Mouse (Mus musculus) hindbrain, embryonic 15.5 days (tissue): ENCODE results near the gene Mras. TPM values are rescaled to one million over a fixed set of nuclear protein-coding genes. Genes with fewer than 3 reads are reported as not detected.

Experiments
- ATAC-seq: fragments of 200-750 bp; cut with Nextera tagmentation; 2 replicates; pipeline ENCODE4 v1.8.0; 2017; ENCODE audit warnings: low read depth, moderate number of reproducible peaks, moderate TSS enrichment; ENCODE audit not compliant: low FRiP score
- H3K27ac ChIP-seq: fragments of 300-500 bp; sonication (generic); replicated peaks from 2 replicates; pipeline ENCODE4 v1.5.1; 2015; ENCODE audit warnings: mild to moderate bottlenecking, inconsistent platforms
- H3K27me3 ChIP-seq: fragments of 300-500 bp; sonication (generic); 2 replicates; pipeline ENCODE4 v1.6.1; 2015; ENCODE audit warnings: control low read depth, inconsistent platforms
- H3K36me3 ChIP-seq: fragments of 300-500 bp; sonication (generic); 2 replicates; pipeline ENCODE4 v1.6.1; 2015; ENCODE audit warnings: control low read depth, inconsistent platforms
- H3K4me1 ChIP-seq: fragments of 300-500 bp; sonication (generic); replicated peaks from 2 replicates; pipeline ENCODE4 v1.6.1; 2015; ENCODE audit warnings: control low read depth, inconsistent platforms
- H3K4me2 ChIP-seq: fragments of 300-500 bp; sonication (generic); 2 replicates; pipeline ENCODE4 v1.6.1; 2015; ENCODE audit warnings: moderate library complexity, mild to moderate bottlenecking, inconsistent platforms
- H3K4me3 ChIP-seq: fragments of 300-500 bp; sonication (generic); 2 replicates; pipeline ENCODE4 v1.5.1; 2015; ENCODE audit warnings: mild to moderate bottlenecking, inconsistent platforms
- H3K9ac ChIP-seq: fragments of 300-500 bp; sonication (generic); 2 replicates; pipeline ENCODE4 v1.6.1; 2015; ENCODE audit warnings: inconsistent platforms
- H3K9me3 ChIP-seq: fragments of 300-500 bp; sonication (generic); 2 replicates; pipeline ENCODE4 v1.6.1; 2016; ENCODE audit warnings: control low read depth, inconsistent platforms
- WGBS: fragments of 180-500 bp; shearing (Covaris S2); methylation state at CpG from one replicate; pipeline ENCODE4 v1.1.7; 2015; 5-methylcytosine and 5-hydroxymethylcytosine counted together
- polyA plus RNA-seq: library from polyadenylated mRNA; unstranded; fragments of >200 nt; fragmentation: Nextera tagmentation; extraction: Ambion mirVana; gene quantifications from 2 replicates; pipeline ENCODE4 v1.2.1, GENCODE M21; 2015

Mras gene
- polyA plus RNA-seq, 1 experiment from 2014 or later: 53.8 TPM

DNA sequence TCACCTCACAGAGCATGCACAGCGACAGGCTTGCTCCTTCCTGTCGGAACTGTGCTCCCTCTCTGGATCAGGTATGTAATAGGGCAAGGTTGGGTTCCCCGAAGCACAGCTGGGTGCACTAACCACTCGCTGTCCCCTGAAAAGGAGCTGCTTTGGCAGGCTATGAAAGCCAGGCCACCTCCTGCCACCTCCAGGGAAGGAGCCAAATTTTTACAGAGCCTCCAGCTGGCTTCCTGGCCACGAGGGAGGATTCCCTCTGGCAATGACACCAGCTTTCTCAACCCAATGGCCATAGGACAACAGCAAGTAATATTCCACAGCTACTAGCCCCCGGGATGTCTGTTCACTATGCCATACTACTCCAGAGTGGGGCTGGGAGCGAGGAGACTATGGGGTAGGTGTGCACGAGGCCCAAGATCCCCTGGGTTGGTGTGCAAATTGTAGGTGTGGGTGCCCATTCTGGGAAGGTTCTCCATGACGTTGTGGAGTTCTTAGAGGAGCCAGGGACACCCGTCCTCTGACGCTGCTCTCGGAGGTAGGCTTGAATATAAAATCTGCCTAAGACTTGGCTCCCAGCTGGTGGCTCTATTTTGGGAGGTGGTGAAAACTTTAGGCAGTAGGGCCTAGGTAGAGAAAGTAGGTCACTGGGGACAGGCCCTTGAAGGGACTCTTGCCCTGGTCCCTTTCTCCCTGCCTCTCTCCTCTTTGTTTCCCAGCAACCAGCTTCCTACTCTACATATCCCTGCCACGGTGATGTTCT is 39.9 kb downstream of the Mras start:
- Histone ChIP-seq H3K4me3 (no peak overlapping the region), H3K9ac (no peak overlapping the region), H3K27ac (no peak overlapping the region), H3K36me3 (peaks cover 9% of the 10 kb centered on the region), H3K27me3 (no peaks in the 10 kb centered on the region), H3K4me2 (no peak overlapping the region), H3K4me1 (peaks cover 13% of the 10 kb centered on the region), H3K9me3 (no peaks in the 10 kb centered on the region)
- no peak for ATAC-seq
- whole genome bisulfite sequencing: 78% methylated on average over 13 of the region's 13 CpGs

DNA sequence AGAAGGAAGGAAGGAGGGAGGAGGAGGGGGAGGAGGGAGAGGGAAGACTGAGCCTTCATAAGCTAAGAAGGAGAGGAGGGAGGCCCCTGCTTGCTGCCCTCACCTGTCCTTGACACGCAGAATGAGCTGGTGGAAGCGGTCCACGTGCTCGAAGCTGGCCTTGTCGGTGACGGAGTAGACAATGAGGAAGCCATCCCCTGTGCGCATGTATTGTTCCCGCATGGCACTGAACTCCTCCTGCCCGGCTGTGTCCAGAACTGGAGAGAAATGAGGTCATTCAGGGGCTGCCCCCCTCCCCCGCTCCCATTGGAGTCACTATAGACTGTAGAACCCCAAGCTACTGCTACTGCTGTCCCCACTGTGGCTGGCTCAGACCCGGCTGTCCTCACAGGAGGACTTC is 42.8 kb downstream of the Mras start:
- no peak overlapping the region for H3K9ac ChIP-seq
- H3K27me3 ChIP-seq: no peaks in the 10 kb centered on the region
- H3K36me3 ChIP-seq: peaks cover 8% of the 10 kb centered on the region
- H3K9me3 ChIP-seq: no peaks in the 10 kb centered on the region
- H3K4me1 ChIP-seq: no peaks in the 10 kb centered on the region; the same call in 1 of the 2 replicates
- ATAC-seq: no peak
- no peak overlapping the region for H3K27ac ChIP-seq
- WGBS: 52% methylated on average over 11 of the region's 11 CpGs
- H3K4me3 ChIP-seq: no peak overlapping the region
- no peak overlapping the region for H3K4me2 ChIP-seq

- no peaks in the 10 kb centered on the region for H3K9me3 ChIP-seq
- ATAC-seq: no peak
- no peaks in the 10 kb centered on the region for H3K27me3 ChIP-seq
- H3K9ac ChIP-seq: no peak overlapping the region
- 87% methylated on average over 8 of the region's 8 CpGs for WGBS
- H3K4me3 ChIP-seq: no peak overlapping the region
- H3K27ac ChIP-seq: no peak overlapping the region
- no peak overlapping the region for H3K4me2 ChIP-seq
- no peaks in the 10 kb centered on the region; the same call in 1 of the 2 replicates for H3K4me1 ChIP-seq
- H3K36me3 ChIP-seq: peaks cover 10% of the 10 kb centered on the region
Observed at GRCm38 (mm10) chr9:99393146-99393545, 44.0 kb downstream of the Mras start.

- Histone ChIP-seq H3K4me1 (no peaks in the 10 kb centered on the region), H3K4me2 (no peak overlapping the region), H3K9ac (no peak overlapping the region), H3K27ac (no peak overlapping the region), H3K4me3 (no peak overlapping the region), H3K9me3 (no peaks in the 10 kb centered on the region), H3K27me3 (no peaks in the 10 kb centered on the region), H3K36me3 (peaks cover 12% of the 10 kb centered on the region)
- no peak for ATAC-seq
- 96% methylated on average over 10 of the region's 10 CpGs for WGBS
Observed at GRCm38 (mm10) chr9:99391557-99391956, 45.6 kb downstream of the Mras start.

DNA sequence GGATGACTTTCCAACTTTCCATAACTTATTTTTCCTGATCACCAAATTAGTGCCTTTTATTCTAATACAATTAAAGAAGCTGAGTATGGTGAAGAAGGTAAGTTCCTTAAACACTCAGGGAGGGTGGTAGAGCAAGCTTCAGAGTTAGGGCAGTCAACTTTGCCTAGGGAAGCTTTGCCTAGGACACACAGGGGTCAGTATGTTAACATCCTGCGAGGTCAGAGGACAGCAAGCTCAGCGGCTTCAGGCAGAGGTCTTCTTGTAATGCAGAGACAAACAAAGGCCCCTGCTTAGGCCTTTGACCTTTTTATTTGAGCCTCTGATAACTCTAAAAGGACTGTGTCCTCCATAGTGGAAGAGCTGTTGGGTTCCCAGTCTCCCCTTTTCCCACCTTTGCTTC is 46.5 kb downstream of the Mras start:
- no peaks in the 10 kb centered on the region for H3K4me1 ChIP-seq
- H3K27ac ChIP-seq: no peak overlapping the region
- no peaks in the 10 kb centered on the region for H3K9me3 ChIP-seq
- no peak for ATAC-seq
- no peak overlapping the region for H3K4me3 ChIP-seq
- H3K9ac ChIP-seq: no peak overlapping the region
- WGBS: 41% methylated on average over 2 of the region's 2 CpGs
- H3K4me2 ChIP-seq: no peak overlapping the region
- H3K36me3 ChIP-seq: peaks cover 12% of the 10 kb centered on the region
- H3K27me3 ChIP-seq: no peaks in the 10 kb centered on the region

DNA sequence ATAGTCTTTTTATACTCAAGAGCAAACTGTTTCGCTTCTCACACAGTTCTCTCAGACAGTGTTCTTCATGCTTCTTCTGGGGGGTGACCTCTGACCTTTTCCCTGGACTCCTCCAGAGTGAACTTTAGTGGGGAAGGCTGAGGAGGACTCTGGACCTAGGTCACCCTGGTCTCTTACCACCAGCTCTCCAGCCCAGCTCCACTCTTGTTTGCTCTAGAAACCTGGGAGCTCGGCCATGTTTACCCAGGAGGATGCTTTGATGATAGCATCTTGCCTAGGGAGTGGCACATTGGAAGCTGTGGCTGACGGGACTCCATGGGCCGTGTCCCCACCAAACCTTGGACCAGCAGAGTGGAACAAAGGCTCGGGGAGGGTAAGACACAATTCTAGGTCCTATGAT is 47.0 kb downstream of the Mras start:
- Histone ChIP-seq H3K4me3 (no peak overlapping the region), H3K9ac (no peak overlapping the region), H3K4me2 (no peak overlapping the region), H3K27ac (no peak overlapping the region), H3K4me1 (no peaks in the 10 kb centered on the region), H3K27me3 (no peaks in the 10 kb centered on the region), H3K9me3 (no peaks in the 10 kb centered on the region), H3K36me3 (peaks cover 12% of the 10 kb centered on the region)
- ATAC-seq: no peak
- 76% methylated on average over 5 of the region's 5 CpGs for WGBS

- ATAC-seq: no peak
- peaks cover 12% of the 10 kb centered on the region for H3K36me3 ChIP-seq
- H3K9me3 ChIP-seq: no peaks in the 10 kb centered on the region
- H3K4me1 ChIP-seq: no peaks in the 10 kb centered on the region
- no peak overlapping the region for H3K9ac ChIP-seq
- 85% methylated on average over 8 of the region's 8 CpGs for WGBS
- H3K27ac ChIP-seq: no peak overlapping the region
- H3K4me3 ChIP-seq: no peak overlapping the region
- no peak overlapping the region for H3K4me2 ChIP-seq
- no peaks in the 10 kb centered on the region for H3K27me3 ChIP-seq
Observed at GRCm38 (mm10) chr9:99389506-99389905, 47.7 kb downstream of the Mras start.

DNA sequence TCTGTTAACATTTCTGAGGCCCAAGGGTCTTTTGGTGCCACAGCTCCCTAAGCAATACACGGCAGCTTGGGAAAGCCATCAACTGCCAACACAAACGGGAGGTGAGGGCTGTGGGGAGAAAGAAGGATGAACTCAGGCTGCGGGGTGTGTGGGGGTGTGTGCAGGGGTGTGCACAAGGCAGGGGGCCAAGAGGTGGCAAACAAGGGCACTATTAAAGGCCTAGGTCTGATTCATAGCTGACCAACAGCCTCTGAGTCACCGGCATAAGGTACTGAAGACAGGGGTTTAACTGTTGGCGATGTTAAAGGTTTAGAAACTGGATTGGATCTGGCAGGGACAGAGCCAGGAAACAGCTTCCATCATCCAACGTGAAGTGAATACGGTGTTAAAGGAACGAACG is 48.3 kb downstream of the Mras start:
- WGBS: 77% methylated on average over 9 of the region's 9 CpGs
- H3K27me3 ChIP-seq: no peaks in the 10 kb centered on the region
- H3K36me3 ChIP-seq: peaks cover 12% of the 10 kb centered on the region
- H3K9me3 ChIP-seq: no peaks in the 10 kb centered on the region
- no peak for ATAC-seq
- no peak overlapping the region for H3K9ac ChIP-seq
- H3K4me1 ChIP-seq: no peaks in the 10 kb centered on the region
- no peak overlapping the region for H3K4me2 ChIP-seq
- peak overlapping the region; percentile 59 for H3K27ac ChIP-seq
- no peak overlapping the region for H3K4me3 ChIP-seq

GRCm38 (mm10) chr9:99388078-99388477 is 49.1 kb downstream of the Mras start:
- no peaks in the 10 kb centered on the region for H3K9me3 ChIP-seq
- peak overlapping the region; percentile 59 for H3K27ac ChIP-seq
- H3K4me1 ChIP-seq: no peaks in the 10 kb centered on the region
- no peak overlapping the region for H3K4me2 ChIP-seq
- 59% methylated on average over 5 of the region's 5 CpGs for WGBS
- H3K27me3 ChIP-seq: no peaks in the 10 kb centered on the region
- ATAC-seq: peak; percentile 81
- no peak overlapping the region for H3K4me3 ChIP-seq
- H3K9ac ChIP-seq: no peak overlapping the region
- H3K36me3 ChIP-seq: peaks cover 12% of the 10 kb centered on the region

- WGBS: 83% methylated on average over 9 of the region's 9 CpGs
- 0 out of 2 replicates have a peak, but pooled peaks cover under 1% of the 10 kb centered on the region for H3K27me3 ChIP-seq
- no peaks in the 10 kb centered on the region for H3K9me3 ChIP-seq
- ATAC-seq: no peak
- no peak overlapping the region for H3K4me3 ChIP-seq
- H3K36me3 ChIP-seq: no peaks in the 10 kb centered on the region
- H3K4me2 ChIP-seq: no peak overlapping the region
- no peaks in the 10 kb centered on the region for H3K4me1 ChIP-seq
- no peak overlapping the region for H3K27ac ChIP-seq
- no peak overlapping the region for H3K9ac ChIP-seq
Observed at GRCm38 (mm10) chr9:99382556-99382955, 54.6 kb downstream of the Mras start.

DNA sequence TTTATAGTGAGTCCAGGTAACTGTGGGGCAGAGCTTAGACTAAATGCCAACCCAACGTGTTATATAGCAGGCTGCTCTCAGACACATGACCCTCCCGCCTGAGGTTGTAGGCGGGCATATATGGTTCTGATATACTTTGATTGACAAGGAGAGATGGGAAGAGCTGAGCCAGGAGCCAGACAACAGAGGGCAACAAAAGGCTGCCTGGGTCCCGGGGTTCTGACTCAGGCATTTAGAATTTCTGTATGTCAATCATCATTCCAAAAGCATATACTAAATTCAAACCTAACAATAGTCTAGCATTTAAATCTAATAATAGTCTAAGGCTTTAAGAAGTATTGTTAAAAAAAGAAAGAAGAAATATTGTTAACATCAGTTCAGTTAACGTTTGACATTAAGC is 58.0 kb downstream of the Mras start:
- Histone ChIP-seq H3K4me3 (no peak overlapping the region), H3K36me3 (no peaks in the 10 kb centered on the region), H3K4me2 (no peak overlapping the region), H3K27ac (no peak overlapping the region), H3K9me3 (no peaks in the 10 kb centered on the region), H3K4me1 (no peaks in the 10 kb centered on the region), H3K27me3 (0 out of 2 replicates have a peak, but pooled peaks cover 3% of the 10 kb centered on the region), H3K9ac (no peak overlapping the region)
- WGBS: 69% methylated on average over 5 of the region's 5 CpGs
- no peak for ATAC-seq

- ATAC-seq: 0 out of 2 replicates have a peak, but pooled peaks have one; percentile 30
- 6% methylated on average over 14 of the region's 14 CpGs for WGBS
- Histone ChIP-seq H3K4me1 (no peaks in the 10 kb centered on the region), H3K4me3 (no peak overlapping the region), H3K27me3 (0 out of 2 replicates have a peak, but pooled peaks cover 3% of the 10 kb centered on the region), H3K36me3 (no peaks in the 10 kb centered on the region), H3K27ac (no peak overlapping the region), H3K9ac (no peak overlapping the region), H3K9me3 (no peaks in the 10 kb centered on the region), H3K4me2 (peak overlapping the region; percentile 29; the same call in 1 of the 2 replicates)
Observed at GRCm38 (mm10) chr9:99376591-99377418, 60.4 kb downstream of the Mras start.
